Mouse (Mus musculus) left cerebral cortex, postnatal 10 days (tissue): ENCODE results near the gene Crym. TPM values are rescaled to one million over a fixed set of nuclear protein-coding genes. Genes with fewer than 3 reads are reported as not detected.

Source experiments
- DNase-seq, 2 experiments: peaks; one replicate each; pipeline ENCODE4 v3.0.0; 2021 to 2022; ENCODE audit warnings: low spot score in 2 of 2, mixed read lengths in 1 of 2; ENCODE audit errors: extremely low spot score in 1 of 2
- intact Hi-C: fragments of 180-260 bp; cut with DNase I; formaldehyde crosslinking; loops from one replicate; pipeline ENCODE4 v1.15.1; 2025
- total RNA-seq, 2 experiments: library from RNA; stranded (reverse); gene quantifications; 2 replicates each; pipeline ENCODE4 v1.2.3; 2021

The Crym gene
- total RNA-seq, 2 experiments from 2014 or later = 131 to 158 TPM

GRCm38 (mm10) chr7:120173603-120174244 is 28.2 kb downstream of the Crym start, which contains the start of gene Anks4b:
Gene Anks4b (plus strand): TSS chr7:120173858.
- no peak for DNase-seq
- intact Hi-C loops = no loop called here

- intact Hi-C loops = no loop called here
- no peak for DNase-seq
Measured at GRCm38 (mm10) chr7:120172188-120172700, 29.7 kb downstream of the Crym start.

DNA sequence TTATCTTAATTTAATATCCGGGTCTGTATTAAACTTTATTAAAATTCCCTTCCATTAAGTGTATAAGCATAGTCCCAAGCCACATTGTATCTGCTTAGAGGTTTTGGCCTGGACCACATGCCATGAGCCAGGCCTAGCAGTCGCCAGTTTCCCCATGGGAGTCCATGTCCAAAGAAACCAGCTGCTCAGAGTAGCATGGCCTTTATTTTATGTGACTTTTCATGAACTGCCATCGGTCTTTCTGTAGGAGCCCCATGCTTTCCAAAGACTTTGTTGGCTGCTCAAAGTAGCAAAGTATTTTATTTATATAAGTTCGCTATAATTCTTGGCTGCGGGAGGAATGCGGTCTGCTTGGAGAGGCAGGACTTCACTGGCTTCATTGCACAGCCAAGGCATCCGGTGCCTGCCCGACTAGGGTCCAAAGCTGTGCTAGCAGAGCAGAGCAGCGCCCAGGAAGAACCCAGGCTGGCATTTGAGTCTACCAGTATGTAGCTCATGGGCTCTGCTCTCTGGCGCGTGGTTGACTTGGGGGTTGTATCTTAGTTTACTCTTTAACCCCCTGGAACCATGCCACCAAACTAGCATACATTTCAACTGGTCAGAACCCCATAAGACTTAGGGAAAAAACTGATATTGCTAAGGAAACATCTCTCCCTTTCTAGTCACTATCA is 38.2 kb downstream of the Crym start:
- DNase-seq = no peak
- intact Hi-C loops = no loop called here

DNA sequence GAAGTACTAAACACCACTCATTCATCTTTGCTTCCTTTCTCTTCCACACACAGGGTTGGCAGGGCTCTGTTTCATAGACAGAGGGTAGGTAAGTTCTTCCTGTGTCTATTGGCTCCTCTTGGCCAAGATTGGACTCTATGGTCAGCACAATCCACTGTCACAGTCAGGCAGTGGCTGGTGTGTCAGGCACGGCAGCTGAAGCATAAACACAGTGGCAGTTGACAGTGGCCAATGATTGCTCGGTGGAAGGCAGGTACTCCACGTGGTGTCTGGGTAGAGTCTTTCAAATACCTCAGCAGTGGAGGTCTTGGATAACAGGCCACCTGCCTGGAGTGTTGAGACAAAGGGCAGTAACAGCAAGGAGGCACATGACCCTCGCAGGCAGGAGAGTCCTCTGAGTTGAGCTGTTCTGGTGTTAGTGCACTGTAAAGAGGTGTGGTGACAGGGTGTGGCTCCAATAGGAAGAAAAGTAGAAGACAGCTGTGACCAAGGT is 43.7 kb downstream of the Crym start:
- intact Hi-C loops = no loop called here
- DNase-seq = no peak

DNA sequence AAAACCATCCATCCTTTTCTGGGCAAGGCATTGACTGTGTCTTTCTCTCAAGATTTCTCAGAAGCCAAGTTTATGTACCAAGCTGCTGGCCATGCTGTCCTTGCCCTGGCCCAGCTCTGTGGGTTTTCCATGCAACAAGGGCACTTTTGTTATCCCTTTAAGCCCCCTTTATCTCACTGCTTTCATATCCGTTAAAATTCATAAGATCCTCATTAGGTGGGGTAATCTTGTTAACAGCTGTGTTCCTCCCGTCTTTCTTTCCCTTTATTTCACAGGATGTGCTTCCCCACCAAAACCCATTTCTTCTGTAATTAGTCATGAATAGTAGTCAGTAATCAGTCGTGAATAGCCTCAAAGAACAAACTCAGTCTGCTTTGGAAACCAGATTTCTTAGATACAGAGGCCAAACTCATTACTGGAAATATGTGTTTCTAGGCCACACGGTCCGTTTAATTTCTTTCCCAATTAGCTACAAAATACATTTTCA is 44.3 kb downstream of the Crym start:
- intact Hi-C loops = no loop called here

GRCm38 (mm10) chr7:120156841-120157409 is 45.0 kb downstream of the Crym start:
- peak in 1 of 2 experiments; percentile 27 for DNase-seq

More for the DNA sequence above, 44.3 kb downstream of the Crym start:
- peak in 1 of 2 experiments; percentile 17 for DNase-seq

GRCm38 (mm10) chr7:120150898-120151297 is 51.0 kb downstream of the Crym start:
- no peak for DNase-seq
- intact Hi-C loops = no loop called here

More at GRCm38 (mm10) chr7:120156841-120157409, 45.0 kb downstream of the Crym start:
- intact Hi-C loops = no loop called here

DNA sequence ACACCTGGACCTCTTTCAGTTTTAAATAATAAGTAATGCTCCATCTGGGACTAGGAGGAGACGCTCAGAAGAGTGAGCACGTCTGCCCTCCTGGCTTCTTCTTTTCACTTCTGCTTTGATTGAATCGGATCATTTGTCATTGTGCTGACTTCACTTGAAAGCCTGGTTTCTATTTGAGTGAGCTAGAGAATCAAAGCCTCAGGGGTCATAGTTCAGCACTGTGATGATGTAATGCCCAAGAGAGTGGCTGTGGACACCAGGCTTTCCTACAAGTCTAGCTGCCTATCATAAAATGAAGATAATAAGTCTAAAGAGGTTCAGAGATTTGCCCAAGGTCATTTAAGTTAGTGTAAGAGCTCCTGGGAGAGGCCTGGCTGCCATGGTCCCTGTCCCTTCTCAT is 51.7 kb downstream of the Crym start:
- intact Hi-C loops = no loop called here
- no peak for DNase-seq

GRCm38 (mm10) chr7:120145191-120145590 is 56.7 kb downstream of the Crym start, which contains the start of gene Zp2:
Gene Zp2 (minus strand): TSS chr7:120145291.
- no peak for DNase-seq
- intact Hi-C loops = no loop called here

- no peak for DNase-seq
- intact Hi-C loops = no loop called here
Measured at GRCm38 (mm10) chr7:120142743-120143142, 59.2 kb downstream of the Crym start.

Other genes starting within 250 kb of the Crym start
- gene Dnah3, start 106.8 kb downstream of the Crym start, total RNA-seq = under 1 TPM in 1 of 2 experiments, not detected in 1; 0.15 TPM
- gene Tmem159, start 99.8 kb downstream of the Crym start, total RNA-seq = 10 to 100 TPM in 1 of 2 experiments, 1 to 10 TPM in 1; 9.5 to 10.7 TPM
- gene Zp2, start 56.8 kb downstream of the Crym start, total RNA-seq = under 1 TPM; 0.36 to 0.47 TPM
- gene Anks4b, start 28.3 kb downstream of the Crym start, total RNA-seq = under 1 TPM; 0.28 to 0.39 TPM
- under 1 TPM in 1 of 2 experiments, not detected in 1; 0.16 TPM for gene Abca14, start 1.9 kb upstream of the Crym start, total RNA-seq
- gene Abca15, start 126.6 kb upstream of the Crym start, total RNA-seq = not detected
- not detected for gene Abca16, start 207.5 kb upstream of the Crym start, total RNA-seq